Mouse (Mus musculus): Measurements from ENCODE around the gene Sypl2. TPM values are rescaled to one million over a fixed set of nuclear protein-coding genes. Genes with fewer than 3 reads are reported as not detected.

The Sypl2 gene
- 0.75 and 0.92 TPM in 2 replicates for polyA plus RNA-seq (2021; fragmentation: Nextera tagmentation)
- long read RNA-seq, experiment 1: 0 reads
- long read RNA-seq, experiment 2, full-length matches to known transcripts: 11 of 15 reads
- long read RNA-seq, experiment 2, partial matches to known transcripts: 2 of 15 reads
- long read RNA-seq, experiment 2, other reads (novel, unspliced or antisense): 2 of 15 reads

GRCm38 (mm10) chr3:108226558-108227350 lies at the start of gene Sypl2:
Gene Sypl2 (minus strand): TSS chr3:108226648.

GRCm38 (mm10) chr3:108256719-108257637 lies 30.5 kb upstream of the Sypl2 start, which contains the start of gene Psma5:
Gene Psma5 (plus strand): TSS chr3:108256926.

GRCm38 (mm10) chr3:108210771-108211139 lies 15.7 kb downstream of the Sypl2 start, which contains the start of gene Atxn7l2:
Gene Atxn7l2 (minus strand): TSS chr3:108210934.

GRCm38 (mm10) chr3:108200329-108201323 lies 25.8 kb downstream of the Sypl2 start, which contains the start of gene Cyb561d1:
Gene Cyb561d1 (minus strand): TSS chr3:108201212.

GRCm38 (mm10) chr3:108186098-108187047 lies 40.1 kb downstream of the Sypl2 start, which contains the start of gene Amigo1:
Gene Amigo1 (plus strand): TSS chr3:108186335.

Other genes starting within 250 kb of the Sypl2 start
- 4.2 and 7.1 TPM in 2 replicates for gene Gstm2, start 240.2 kb downstream of the Sypl2 start, polyA plus RNA-seq (2021; fragmentation: Nextera tagmentation)
- gene Gstm1, start 208.7 kb downstream of the Sypl2 start, polyA plus RNA-seq (2021; fragmentation: Nextera tagmentation): 598 and 660 TPM in 2 replicates
- 20.5 and 22.6 TPM in 2 replicates for gene Gstm4, start 181.8 kb downstream of the Sypl2 start, polyA plus RNA-seq (2021; fragmentation: Nextera tagmentation)
- 25.0 and 27.7 TPM in 2 replicates for gene Ampd2, start 140.0 kb downstream of the Sypl2 start, polyA plus RNA-seq (2021; fragmentation: Nextera tagmentation)
- 0.13 and 0.55 TPM in 2 replicates for gene Gnat2, start 133.9 kb downstream of the Sypl2 start, polyA plus RNA-seq (2021; fragmentation: Nextera tagmentation)
- 21.7 and 24.5 TPM in 2 replicates for gene Gnai3, start 80.5 kb downstream of the Sypl2 start, polyA plus RNA-seq (2021; fragmentation: Nextera tagmentation)
- 4.4 TPM in 2 replicates for gene Gpr61, start 71.8 kb downstream of the Sypl2 start, polyA plus RNA-seq (2021; fragmentation: Nextera tagmentation)
- gene Amigo1, start 40.3 kb downstream of the Sypl2 start, polyA plus RNA-seq (2021; fragmentation: Nextera tagmentation): 5.2 and 5.3 TPM in 2 replicates
- gene Cyb561d1, start 25.4 kb downstream of the Sypl2 start, polyA plus RNA-seq (2021; fragmentation: Nextera tagmentation): 4.8 and 5.3 TPM in 2 replicates
- gene Atxn7l2, start 15.7 kb downstream of the Sypl2 start, polyA plus RNA-seq (2021; fragmentation: Nextera tagmentation): 3.5 and 4.9 TPM in 2 replicates
- gene Psma5, start 30.3 kb upstream of the Sypl2 start, polyA plus RNA-seq (2021; fragmentation: Nextera tagmentation): 219 and 230 TPM in 2 replicates
- 32.3 and 34.9 TPM in 2 replicates for gene Sort1, start 57.4 kb upstream of the Sypl2 start, polyA plus RNA-seq (2021; fragmentation: Nextera tagmentation)
- gene Mybphl, start 138.3 kb upstream of the Sypl2 start, polyA plus RNA-seq (2021; fragmentation: Nextera tagmentation): not detected in 2 replicates
- 8.3 and 10.5 TPM in 2 replicates for gene Psrc1, start 157.2 kb upstream of the Sypl2 start, polyA plus RNA-seq (2021; fragmentation: Nextera tagmentation)
- 32.5 and 41.7 TPM in 2 replicates for gene Celsr2, start 188.9 kb upstream of the Sypl2 start, polyA plus RNA-seq (2021; fragmentation: Nextera tagmentation)
- 131 and 140 TPM in 2 replicates for gene Sars, start 218.6 kb upstream of the Sypl2 start, polyA plus RNA-seq (2021; fragmentation: Nextera tagmentation)